In genomic region chr7:83561849-83562248, GRCm38 (mm10) we compare ENCODE assay signal across 26 mouse cellular contexts. TPM values are rescaled to one million over a fixed set of nuclear protein-coding genes. Genes with fewer than 3 reads are reported as not detected.
DNase-seq lines count a peak whose midpoint lies in the region; ATAC-seq and TF ChIP-seq lines count a peak whose summit lies in the region.
"Had no signal": no experiment of that assay in that cellular context is flagged by ENCODE, and none has a peak within 500 bp of the region (broad histone marks: within the 10 kb centered on the region; RNA-seq: fewer than 3 reads in every experiment).

No protein-coding gene starts in this region.

- no peaks in the 10 kb centered on the region for H3K36me3 ChIP-seq in forebrain, embryonic 15.5 days
- no peaks in the 10 kb centered on the region for H3K36me3 ChIP-seq in forebrain, embryonic 11.5 days (ENCODE audit: control insufficient read depth, insufficient read depth, low read length)
- no peaks in the 10 kb centered on the region for H3K36me3 ChIP-seq in midbrain, embryonic 11.5 days (ENCODE audit: control insufficient read depth, insufficient read depth, low read length)
- no peaks in the 10 kb centered on the region for H3K36me3 ChIP-seq in midbrain, postnatal 0 days (ENCODE audit: insufficient read depth, low read length)
- H3K36me3 ChIP-seq in midbrain, embryonic 15.5 days (replicated peaks), result no peaks in the 10 kb centered on the region
- H3K36me3 ChIP-seq: embryonic facial prominence, embryonic 12.5 days; embryonic facial prominence, embryonic 15.5 days; forebrain, embryonic 12.5 days; heart, embryonic 12.5 days; heart, embryonic 15.5 days; hindbrain, embryonic 10.5 days; hindbrain, embryonic 15.5 days had no signal

- H3K27ac ChIP-seq in forebrain, embryonic 15.5 days (replicated peaks), result no peak overlapping the region
- no peak overlapping the region for H3K27ac ChIP-seq in forebrain, embryonic 11.5 days (ENCODE audit: low read depth, low read length)
- H3K27ac ChIP-seq in midbrain, embryonic 11.5 days (ENCODE audit: low read depth, low read length), result no peak overlapping the region
- H3K27ac ChIP-seq in midbrain, postnatal 0 days (ENCODE audit: low read depth, low read length), result no peak overlapping the region
- peak overlapping the region; percentile 45; the same call in 1 of the 2 replicates for H3K27ac ChIP-seq in midbrain, embryonic 15.5 days
- H3K27ac ChIP-seq: embryonic facial prominence, embryonic 12.5 days; embryonic facial prominence, embryonic 15.5 days; forebrain, embryonic 12.5 days; heart, embryonic 15.5 days; hindbrain, embryonic 10.5 days; hindbrain, embryonic 15.5 days had no signal

- no peak for DNase-seq in forebrain, embryonic 11.5 days (ENCODE audit: low spot score)
- no peak for DNase-seq in midbrain, embryonic 11.5 days (ENCODE audit: low spot score, missing footprints)
- no peak for DNase-seq in midbrain, postnatal 0 days (ENCODE audit: low spot score)
- peak; percentile 53 for DNase-seq in brain, embryonic 14.5 days (ENCODE audit: low read depth)
- no peak for DNase-seq in kidney, adult 8-10 months
- no peak for DNase-seq in cerebellum, postnatal 4 days (ENCODE audit: low spot score in 2 of 2)
- DNase-seq: adrenal gland, adult 8-10 months; adrenal gland, postnatal 25 days; cerebellum, adult 18-20 months; cerebellum, adult 9-10 months; cerebellum, postnatal 14 days; gastrocnemius, postnatal 25 days; heart, adult 18-20 months; heart, postnatal 10 days; heart, postnatal 36 days had no signal

- no peak for TF ChIP-seq CTCF in midbrain, postnatal 0 days (IDR thresholded peaks at IDR 0.05)
- no peak for TF ChIP-seq CTCF in brain, embryonic 14.5 days (IDR thresholded peaks at IDR 0.05; ENCODE audit: borderline replicate concordance, extremely low read depth, insufficient read depth, insufficient read length)

- WGBS in forebrain, embryonic 15.5 days, result 10% methylated on average over 3 of the region's 3 CpGs
- 22% methylated on average over 3 of the region's 3 CpGs for WGBS in forebrain, embryonic 11.5 days
- 14% methylated on average over 3 of the region's 3 CpGs for WGBS in midbrain, embryonic 11.5 days
- 13% methylated on average over 3 of the region's 3 CpGs for WGBS in midbrain, postnatal 0 days
- 8% methylated on average over 3 of the region's 3 CpGs for WGBS in midbrain, embryonic 15.5 days

- no peak overlapping the region for H3K4me2 ChIP-seq in forebrain, embryonic 15.5 days (replicated peaks)
- H3K4me2 ChIP-seq in forebrain, embryonic 11.5 days (ENCODE audit: low read depth, low read length, severe bottlenecking), result no peak overlapping the region
- no peak overlapping the region for H3K4me2 ChIP-seq in midbrain, embryonic 11.5 days
- no peak overlapping the region for H3K4me2 ChIP-seq in midbrain, postnatal 0 days (ENCODE audit: low read depth, low read length, poor library complexity, severe bottlenecking)
- H3K4me2 ChIP-seq in midbrain, embryonic 15.5 days, result no peak overlapping the region
- H3K4me2 ChIP-seq: embryonic facial prominence, embryonic 12.5 days; embryonic facial prominence, embryonic 15.5 days; forebrain, embryonic 12.5 days; heart, embryonic 12.5 days; heart, embryonic 15.5 days; hindbrain, embryonic 15.5 days had no signal

- no peaks in the 10 kb centered on the region for H3K27me3 ChIP-seq in forebrain, embryonic 15.5 days
- no peaks in the 10 kb centered on the region for H3K27me3 ChIP-seq in forebrain, embryonic 11.5 days (ENCODE audit: control insufficient read depth, insufficient read depth, low read length)
- no peaks in the 10 kb centered on the region for H3K27me3 ChIP-seq in midbrain, embryonic 11.5 days (ENCODE audit: control insufficient read depth, insufficient read depth, low read length)
- no peaks in the 10 kb centered on the region for H3K27me3 ChIP-seq in midbrain, postnatal 0 days (ENCODE audit: insufficient read depth, low read length)
- no peaks in the 10 kb centered on the region for H3K27me3 ChIP-seq in midbrain, embryonic 15.5 days (replicated peaks)
- H3K27me3 ChIP-seq: embryonic facial prominence, embryonic 12.5 days; embryonic facial prominence, embryonic 15.5 days; forebrain, embryonic 12.5 days; heart, embryonic 12.5 days; heart, embryonic 15.5 days; hindbrain, embryonic 15.5 days had no signal

- H3K9me3 ChIP-seq in forebrain, embryonic 15.5 days, result no peaks in the 10 kb centered on the region
- H3K9me3 ChIP-seq in forebrain, embryonic 11.5 days (ENCODE audit: control insufficient read depth, low read length), result no peaks in the 10 kb centered on the region
- H3K9me3 ChIP-seq in midbrain, embryonic 11.5 days (ENCODE audit: control insufficient read depth, low read length), result no peaks in the 10 kb centered on the region
- H3K9me3 ChIP-seq in midbrain, postnatal 0 days (ENCODE audit: low read length), result no peaks in the 10 kb centered on the region
- H3K9me3 ChIP-seq in midbrain, embryonic 15.5 days, result no peaks in the 10 kb centered on the region
- H3K9me3 ChIP-seq: embryonic facial prominence, embryonic 12.5 days; embryonic facial prominence, embryonic 15.5 days; forebrain, embryonic 12.5 days; heart, embryonic 12.5 days; heart, embryonic 15.5 days; hindbrain, embryonic 10.5 days; hindbrain, embryonic 15.5 days had no signal

- ATAC-seq in forebrain, embryonic 15.5 days (replicated peaks), result 0 out of 2 replicates have a peak, but pooled peaks have one; percentile 35
- no peak for ATAC-seq in forebrain, embryonic 11.5 days (replicated peaks; ENCODE audit: low FRiP score)
- peak; percentile 78 for ATAC-seq in midbrain, embryonic 11.5 days (ENCODE audit: low FRiP score)
- ATAC-seq in midbrain, postnatal 0 days (ENCODE audit: low FRiP score), result no peak
- ATAC-seq in midbrain, embryonic 15.5 days (replicated peaks), result peak; percentile 54; the same call in 1 of the 2 replicates
- ATAC-seq: activated CD4-positive, CD25-positive, alpha-beta regulatory T cell, adult 4 months had no signal

- no peak overlapping the region for H3K9ac ChIP-seq in forebrain, embryonic 15.5 days (replicated peaks)
- H3K9ac ChIP-seq in forebrain, embryonic 11.5 days (ENCODE audit: low read length), result no peak overlapping the region
- H3K9ac ChIP-seq in midbrain, embryonic 11.5 days (ENCODE audit: low read length), result no peak overlapping the region
- no peak overlapping the region for H3K9ac ChIP-seq in midbrain, postnatal 0 days (replicated peaks; ENCODE audit: low read length, poor library complexity, severe bottlenecking)
- no peak overlapping the region for H3K9ac ChIP-seq in midbrain, embryonic 15.5 days
- H3K9ac ChIP-seq: embryonic facial prominence, embryonic 12.5 days; embryonic facial prominence, embryonic 15.5 days; forebrain, embryonic 12.5 days; heart, embryonic 12.5 days; heart, embryonic 15.5 days; hindbrain, embryonic 15.5 days had no signal

- H3K4me1 ChIP-seq in forebrain, embryonic 15.5 days, result no peaks in the 10 kb centered on the region
- H3K4me1 ChIP-seq in forebrain, embryonic 11.5 days (replicated peaks; ENCODE audit: control insufficient read depth, insufficient read depth, low read length), result 0 out of 2 replicates have a peak, but pooled peaks cover 2% of the 10 kb centered on the region
- peaks cover 5% of the 10 kb centered on the region for H3K4me1 ChIP-seq in midbrain, embryonic 11.5 days (ENCODE audit: control insufficient read depth, insufficient read depth, low read length)
- H3K4me1 ChIP-seq in midbrain, postnatal 0 days (ENCODE audit: insufficient read depth, low read length), result no peaks in the 10 kb centered on the region
- no peaks in the 10 kb centered on the region for H3K4me1 ChIP-seq in midbrain, embryonic 15.5 days
- H3K4me1 ChIP-seq: embryonic facial prominence, embryonic 12.5 days; heart, embryonic 15.5 days; hindbrain, embryonic 15.5 days had no signal

- no peak for TF ChIP-seq POLR2A in brain, embryonic 14.5 days (IDR thresholded peaks at IDR 0.05; ENCODE audit: borderline replicate concordance, extremely low read depth, insufficient read depth, insufficient read length, poor library complexity, severe bottlenecking)

- no peak overlapping the region for H3K4me3 ChIP-seq in forebrain, embryonic 15.5 days
- H3K4me3 ChIP-seq in forebrain, embryonic 11.5 days (ENCODE audit: low read depth, low read length), result no peak overlapping the region
- H3K4me3 ChIP-seq in midbrain, embryonic 11.5 days (ENCODE audit: low read depth, low read length), result no peak overlapping the region
- no peak overlapping the region for H3K4me3 ChIP-seq in midbrain, postnatal 0 days (ENCODE audit: low read depth, low read length)
- H3K4me3 ChIP-seq in midbrain, embryonic 15.5 days, result no peak overlapping the region
- H3K4me3 ChIP-seq: embryonic facial prominence, embryonic 12.5 days; embryonic facial prominence, embryonic 15.5 days; forebrain, embryonic 12.5 days; heart, embryonic 12.5 days; heart, embryonic 15.5 days; hindbrain, embryonic 10.5 days; hindbrain, embryonic 15.5 days had no signal

RNA-seq across cellular contexts. Expression of gene Tmc3, which starts 22.9 kb away (rescaled TPM):
- 0.28 and 0.50 TPM in 2 replicates for polyA plus RNA-seq in forebrain, embryonic 15.5 days (2015; fragmentation: Nextera tagmentation; extraction: Ambion mirVana)
- 0.15 and 0.17 TPM in 2 replicates for polyA plus RNA-seq in forebrain, embryonic 11.5 days (2014; fragmentation: Nextera tagmentation; extraction: Ambion mirVana)
- polyA plus RNA-seq in midbrain, embryonic 11.5 days (2014; fragmentation: Nextera tagmentation; extraction: Ambion mirVana), result 0.72 and 0.86 TPM in 2 replicates
- total RNA-seq in midbrain, postnatal 0 days (2014; rRNA removed), result 0.11 and 0.47 TPM in 2 replicates
- polyA plus RNA-seq in midbrain, postnatal 0 days (2015; fragmentation: Nextera tagmentation; extraction: Ambion mirVana), result 0.18 and 0.23 TPM in 2 replicates
- polyA plus RNA-seq in brain, embryonic 14.5 days (2012; rRNA removed), result 0.23 and 0.31 TPM in 2 replicates
- 0.08 and 0.37 TPM in 2 replicates for polyA plus RNA-seq in midbrain, embryonic 15.5 days (2015; fragmentation: Nextera tagmentation; extraction: Ambion mirVana)
- total RNA-seq: gastrocnemius, adult 8-10 months had no signal

Comparison
In these comparisons a context has a peak if more than half of its experiments do, and no peak if none do; other contexts are left out.
1. ATAC-seq: peak in forebrain, embryonic 15.5 days (single experiment), midbrain, embryonic 11.5 days (single experiment) and midbrain, embryonic 15.5 days (single experiment); none in forebrain, embryonic 11.5 days (single experiment) and midbrain, postnatal 0 days (single experiment).